29 mouse cellular contexts compared by ENCODE assay signal in the genomic region with DNA sequence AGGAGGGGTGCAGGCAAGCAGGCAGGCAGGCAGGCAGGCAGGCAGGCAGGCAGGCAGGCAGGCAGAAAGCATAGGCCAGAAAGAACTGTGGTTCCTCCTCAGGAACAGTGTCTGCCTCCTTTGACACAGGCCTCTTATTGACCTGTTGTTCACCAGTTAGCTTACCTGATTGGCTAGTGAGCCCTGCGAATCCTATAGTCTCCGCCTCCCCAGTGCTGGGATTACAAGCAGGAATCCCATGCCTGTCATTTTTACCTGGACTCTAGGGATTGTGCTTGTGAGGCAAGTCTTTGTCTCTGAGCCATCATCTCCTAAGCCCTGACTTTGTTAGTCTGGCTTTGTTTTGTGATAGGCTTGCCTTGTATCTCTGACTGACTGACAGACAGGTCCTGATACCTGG. TPM values are rescaled to one million over a fixed set of nuclear protein-coding genes. Genes with fewer than 3 reads are reported as not detected.
DNase-seq lines count a peak whose midpoint lies in the region; ATAC-seq and TF ChIP-seq lines count a peak whose summit lies in the region.
"Had no signal": no experiment of that assay in that cellular context is flagged by ENCODE, and none has a peak within 500 bp of the region (broad histone marks: within the 10 kb centered on the region; RNA-seq: fewer than 3 reads in every experiment).

No protein-coding gene starts in this region.

- H3K27ac ChIP-seq in midbrain, embryonic 13.5 days = 0 out of 2 replicates have a peak overlapping the region, but pooled peaks have one; percentile 25
- H3K27ac ChIP-seq in midbrain, embryonic 14.5 days (replicated peaks; ENCODE audit: low read depth, low read length) = no peak overlapping the region
- H3K27ac ChIP-seq in forebrain, embryonic 13.5 days = no peak overlapping the region
- no peak overlapping the region for H3K27ac ChIP-seq in lung, postnatal 0 days (ENCODE audit: low read length)
- H3K27ac ChIP-seq: gastrocnemius, adult 2 months; heart, adult 2 months; heart, embryonic 13.5 days; hindbrain, embryonic 14.5 days; layer of hippocampus, adult 2 months; left cerebral cortex, adult 2 months; limb, embryonic 12.5 days; lung, embryonic 15.5 days; neural tube, embryonic 12.5 days had no signal

- no peak for TF ChIP-seq CTCF in lung, postnatal 0 days (IDR thresholded peaks at IDR 0.05)

- no peak overlapping the region; the same call in 1 of the 2 replicates for H3K9ac ChIP-seq in midbrain, embryonic 13.5 days (replicated peaks)
- H3K9ac ChIP-seq in midbrain, embryonic 14.5 days (replicated peaks; ENCODE audit: low read length) = no peak overlapping the region
- no peak overlapping the region for H3K9ac ChIP-seq in forebrain, embryonic 13.5 days
- no peak overlapping the region for H3K9ac ChIP-seq in lung, postnatal 0 days (replicated peaks; ENCODE audit: low read depth)
- H3K9ac ChIP-seq: heart, embryonic 13.5 days; hindbrain, embryonic 14.5 days; limb, embryonic 12.5 days; lung, embryonic 15.5 days; neural tube, embryonic 12.5 days had no signal

- no peaks in the 10 kb centered on the region for H3K9me3 ChIP-seq in midbrain, embryonic 13.5 days
- H3K9me3 ChIP-seq in midbrain, embryonic 14.5 days (ENCODE audit: control insufficient read depth, low read length) = no peaks in the 10 kb centered on the region
- no peaks in the 10 kb centered on the region for H3K9me3 ChIP-seq in forebrain, embryonic 13.5 days (replicated peaks)
- H3K9me3 ChIP-seq in lung, postnatal 0 days (ENCODE audit: low read length) = no peaks in the 10 kb centered on the region
- H3K9me3 ChIP-seq: heart, embryonic 13.5 days; limb, embryonic 12.5 days; lung, embryonic 15.5 days; neural tube, embryonic 12.5 days had no signal

- TF ChIP-seq EP300 in lung, postnatal 0 days (IDR thresholded peaks at IDR 0.05) = no peak

- H3K4me3 ChIP-seq in midbrain, embryonic 13.5 days (replicated peaks) = no peak overlapping the region
- no peak overlapping the region for H3K4me3 ChIP-seq in midbrain, embryonic 14.5 days (replicated peaks; ENCODE audit: low read depth, low read length)
- no peak overlapping the region for H3K4me3 ChIP-seq in forebrain, embryonic 13.5 days
- H3K4me3 ChIP-seq in lung, postnatal 0 days (ENCODE audit: low read depth, low read length) = no peak overlapping the region
- H3K4me3 ChIP-seq: gastrocnemius, adult 2 months; heart, adult 2 months; heart, embryonic 13.5 days; layer of hippocampus, adult 2 months; left cerebral cortex, adult 2 months; limb, embryonic 12.5 days; lung, embryonic 15.5 days; neural tube, embryonic 12.5 days had no signal

- peaks cover 30% of the 10 kb centered on the region for H3K4me1 ChIP-seq in midbrain, embryonic 13.5 days (replicated peaks)
- 0 out of 2 replicates have a peak, but pooled peaks cover 16% of the 10 kb centered on the region for H3K4me1 ChIP-seq in midbrain, embryonic 14.5 days (ENCODE audit: control insufficient read depth, insufficient read depth, low read length)
- H3K4me1 ChIP-seq in forebrain, embryonic 13.5 days = peaks cover 49% of the 10 kb centered on the region
- H3K4me1 ChIP-seq in lung, postnatal 0 days (ENCODE audit: insufficient read depth, low read depth, low read length) = no peaks in the 10 kb centered on the region

- ATAC-seq in midbrain, embryonic 13.5 days = 0 out of 2 replicates have a peak, but pooled peaks have one; percentile 25
- no peak for ATAC-seq in midbrain, embryonic 14.5 days (ENCODE audit: low FRiP score, low TSS enrichment)
- 0 out of 2 replicates have a peak, but pooled peaks have one; percentile 14 for ATAC-seq in forebrain, embryonic 13.5 days
- no peak for ATAC-seq in lung, postnatal 0 days

- WGBS in midbrain, embryonic 13.5 days = 87% methylated on average over 2 of the region's 2 CpGs
- WGBS in midbrain, embryonic 14.5 days = 75% methylated on average over 2 of the region's 2 CpGs
- 77% methylated on average over 2 of the region's 2 CpGs for WGBS in forebrain, embryonic 13.5 days
- 89% methylated on average over 2 of the region's 2 CpGs for WGBS in lung, postnatal 0 days

- no peak for DNase-seq in midbrain, embryonic 14.5 days
- peak; percentile 66 for DNase-seq in R1 (ENCODE audit: low read depth, low spot score)
- no peak for DNase-seq in adrenal gland, postnatal 14 days
- no peak for DNase-seq in lung, postnatal 0 days (ENCODE audit: low spot score)
- DNase-seq: adrenal gland, postnatal 36 days; B cell, adult 2 months; cerebellum, adult 8-10 months; cerebellum, postnatal 25 days; gastrocnemius, adult 2 months; heart, adult 2 months; heart, postnatal 10 days; kidney, adult 2 months; kidney, postnatal 36 days; lung, postnatal 36 days; retina, postnatal 1 day; right cerebral cortex, postnatal 14 days; thymus, postnatal 4 days had no signal

- no peaks in the 10 kb centered on the region for H3K27me3 ChIP-seq in midbrain, embryonic 13.5 days
- no peaks in the 10 kb centered on the region for H3K27me3 ChIP-seq in midbrain, embryonic 14.5 days (ENCODE audit: control insufficient read depth, insufficient read depth, low read length)
- no peaks in the 10 kb centered on the region for H3K27me3 ChIP-seq in forebrain, embryonic 13.5 days
- H3K27me3 ChIP-seq in lung, postnatal 0 days (replicated peaks; ENCODE audit: insufficient read depth, low read length) = no peaks in the 10 kb centered on the region
- H3K27me3 ChIP-seq: heart, embryonic 13.5 days; limb, embryonic 12.5 days; lung, embryonic 15.5 days; neural tube, embryonic 12.5 days had no signal

- no peak overlapping the region for H3K4me2 ChIP-seq in midbrain, embryonic 13.5 days (replicated peaks)
- no peak overlapping the region for H3K4me2 ChIP-seq in midbrain, embryonic 14.5 days (ENCODE audit: low read length)
- no peak overlapping the region for H3K4me2 ChIP-seq in forebrain, embryonic 13.5 days
- no peak overlapping the region for H3K4me2 ChIP-seq in lung, postnatal 0 days (replicated peaks; ENCODE audit: low read depth, low read length)
- H3K4me2 ChIP-seq: heart, embryonic 13.5 days; hindbrain, embryonic 14.5 days; limb, embryonic 12.5 days; lung, embryonic 15.5 days; midbrain, embryonic 11.5 days; neural tube, embryonic 12.5 days had no signal

- peaks cover 21% of the 10 kb centered on the region for H3K36me3 ChIP-seq in midbrain, embryonic 13.5 days
- 0 out of 2 replicates have a peak, but pooled peaks cover 3% of the 10 kb centered on the region for H3K36me3 ChIP-seq in midbrain, embryonic 14.5 days (ENCODE audit: control insufficient read depth, insufficient read depth, low read length)
- peaks cover 62% of the 10 kb centered on the region for H3K36me3 ChIP-seq in forebrain, embryonic 13.5 days (ENCODE audit: poor library complexity, severe bottlenecking)
- H3K36me3 ChIP-seq in lung, postnatal 0 days (ENCODE audit: insufficient read depth, low read length) = 0 out of 2 replicates have a peak, but pooled peaks cover 3% of the 10 kb centered on the region
- H3K36me3 ChIP-seq: G1E; lung, embryonic 15.5 days had no signal

RNA-seq across cellular contexts. Expression of gene Mpped2, which starts 14.1 kb away (rescaled TPM):
- 126 and 157 TPM in 2 replicates for polyA plus RNA-seq in midbrain, embryonic 13.5 days (2015; fragmentation: Nextera tagmentation; extraction: Ambion mirVana)
- polyA plus RNA-seq in midbrain, embryonic 14.5 days (2014; fragmentation: Nextera tagmentation; extraction: Ambion mirVana) = 124 and 163 TPM in 2 replicates
- polyA plus RNA-seq in forebrain, embryonic 13.5 days (2015; fragmentation: Nextera tagmentation; extraction: Ambion mirVana) = 180 and 197 TPM in 2 replicates
- total RNA-seq in adrenal gland, postnatal 14 days (2021) = 28.2 and 35.6 TPM in 2 replicates
- 9.7 and 13.9 TPM in 2 replicates for polyA plus RNA-seq in lung, postnatal 0 days (2015; fragmentation: Nextera tagmentation; extraction: Ambion mirVana)
- total RNA-seq: megakaryocyte, adult 5-6 weeks had no signal
- polyA plus RNA-seq: G1E had no signal

Comparison
In these comparisons a context has a peak if more than half of its experiments do, and no peak if none do; other contexts are left out.
1. ATAC-seq: peak in midbrain, embryonic 13.5 days (single experiment) and forebrain, embryonic 13.5 days (single experiment); none in midbrain, embryonic 14.5 days (single experiment) and lung, postnatal 0 days (single experiment).